Mouse (Mus musculus) heart, adult 8-10 months (tissue): ENCODE results near the gene Rgs4. TPM values are rescaled to one million over a fixed set of nuclear protein-coding genes. Genes with fewer than 3 reads are reported as not detected.

Experiments
- DNase-seq: peaks from one replicate; pipeline ENCODE4 v3.0.0; 2022; ENCODE audit warnings: low spot score
- total RNA-seq, 4 experiments: library from RNA; stranded (reverse); gene quantifications; 2 replicates each; pipeline ENCODE4 v1.2.4; 2022

Rgs4 gene
- total RNA-seq = 10 to 100 TPM in 2 of 4 experiments, 1 to 10 TPM in 2; 6.2 to 12.4 (median 10.5) TPM

DNA sequence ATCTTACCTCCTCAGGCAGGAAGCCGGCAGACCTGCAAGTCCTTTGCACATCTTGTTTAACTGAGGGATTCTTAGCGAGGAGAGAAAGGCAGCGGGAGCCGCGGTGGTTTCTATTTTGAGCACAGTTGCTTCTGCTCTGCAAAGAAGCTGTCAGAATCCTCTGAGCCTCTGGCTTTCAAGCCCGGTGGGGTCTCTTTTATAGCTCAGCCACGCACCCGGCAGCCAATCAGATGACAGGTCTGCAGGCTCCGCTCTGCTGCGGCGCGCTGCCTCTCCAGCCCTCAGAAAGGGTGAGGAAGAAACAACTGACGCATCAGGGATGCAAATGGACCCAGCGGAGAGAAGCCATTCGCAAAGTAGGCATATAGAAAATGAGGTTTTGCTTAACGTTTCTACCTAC lies at the start of gene Rgs4:
Rgs4 (minus strand) TSS at position 170 of the 400 bp plus-strand sequence.
- DNase-seq = peak; percentile 42

DNA sequence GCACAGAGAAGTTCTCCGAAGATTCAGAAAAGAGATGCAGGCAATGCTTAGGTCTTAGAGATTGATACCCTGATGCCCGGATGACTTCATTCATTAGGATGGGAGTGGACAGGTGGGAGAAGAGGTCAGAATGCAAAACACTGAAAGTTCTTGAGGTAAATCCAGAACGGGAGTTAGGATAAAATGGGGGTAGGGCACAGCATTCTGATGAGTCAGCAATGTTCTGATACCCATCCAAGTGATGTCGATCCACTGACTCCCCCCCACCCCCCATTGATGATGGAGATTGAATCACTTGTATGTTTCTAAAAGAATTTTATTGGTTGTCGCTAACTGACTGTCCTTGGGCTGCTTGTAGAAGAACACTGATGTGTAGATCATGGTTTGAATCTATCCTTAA lies 45.0 kb upstream of the Rgs4 start:
- no peak for DNase-seq

DNA sequence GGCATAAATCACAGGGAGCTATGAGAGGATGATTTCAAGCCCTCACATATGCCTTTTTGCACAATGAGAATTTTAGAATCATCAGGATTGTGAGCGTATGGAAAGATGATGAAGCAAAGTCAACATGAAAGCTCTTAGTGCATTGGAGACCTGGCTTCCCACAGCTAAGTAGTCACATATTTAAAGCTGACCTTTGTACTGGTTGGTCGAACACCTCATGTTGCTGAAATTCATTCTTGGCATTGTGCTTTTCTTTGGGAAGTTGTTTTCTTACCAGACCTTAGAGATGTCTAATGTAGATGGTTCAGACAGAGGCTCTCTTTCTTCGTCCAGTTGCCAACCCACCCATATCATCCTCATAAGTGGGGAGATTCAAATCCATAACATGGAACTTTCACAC lies 38.5 kb upstream of the Rgs4 start:
- DNase-seq = no peak

DNA sequence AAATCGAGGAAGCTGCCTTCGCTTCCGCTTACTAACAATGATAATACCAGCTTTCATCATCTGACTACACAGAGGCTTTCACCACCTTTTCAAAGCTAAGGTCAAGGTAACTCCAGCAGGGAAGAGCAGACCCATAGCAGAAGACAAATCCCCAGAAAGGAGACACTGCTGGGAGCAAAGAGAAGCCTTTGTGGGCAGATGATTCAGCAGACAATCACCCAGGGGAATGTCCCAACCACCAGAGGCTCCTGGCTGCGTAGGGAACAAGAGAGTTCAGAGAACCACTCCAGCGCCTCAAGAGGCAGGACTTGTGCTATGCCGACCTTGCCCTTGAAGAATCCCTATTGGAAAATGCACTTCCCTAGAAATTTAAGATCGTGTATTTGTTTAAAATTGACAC lies 29.1 kb upstream of the Rgs4 start:
- DNase-seq = no peak

DNA sequence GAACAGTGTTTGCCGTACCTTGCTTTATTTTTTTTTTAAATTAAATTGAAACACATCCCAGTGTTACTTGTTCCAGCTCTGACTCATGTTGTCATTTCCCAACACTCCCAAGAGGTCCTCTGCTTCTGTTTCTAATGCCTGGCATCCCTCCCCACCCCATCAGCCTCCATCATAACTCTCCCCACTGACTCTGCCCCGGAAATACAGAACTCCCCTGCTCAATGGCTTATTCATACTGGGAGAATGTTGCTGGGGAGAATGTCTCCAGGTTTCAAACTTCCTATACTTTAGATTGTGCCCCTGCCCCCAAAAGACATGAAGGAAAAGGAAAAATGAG lies 17.1 kb upstream of the Rgs4 start:
- no peak for DNase-seq

DNA sequence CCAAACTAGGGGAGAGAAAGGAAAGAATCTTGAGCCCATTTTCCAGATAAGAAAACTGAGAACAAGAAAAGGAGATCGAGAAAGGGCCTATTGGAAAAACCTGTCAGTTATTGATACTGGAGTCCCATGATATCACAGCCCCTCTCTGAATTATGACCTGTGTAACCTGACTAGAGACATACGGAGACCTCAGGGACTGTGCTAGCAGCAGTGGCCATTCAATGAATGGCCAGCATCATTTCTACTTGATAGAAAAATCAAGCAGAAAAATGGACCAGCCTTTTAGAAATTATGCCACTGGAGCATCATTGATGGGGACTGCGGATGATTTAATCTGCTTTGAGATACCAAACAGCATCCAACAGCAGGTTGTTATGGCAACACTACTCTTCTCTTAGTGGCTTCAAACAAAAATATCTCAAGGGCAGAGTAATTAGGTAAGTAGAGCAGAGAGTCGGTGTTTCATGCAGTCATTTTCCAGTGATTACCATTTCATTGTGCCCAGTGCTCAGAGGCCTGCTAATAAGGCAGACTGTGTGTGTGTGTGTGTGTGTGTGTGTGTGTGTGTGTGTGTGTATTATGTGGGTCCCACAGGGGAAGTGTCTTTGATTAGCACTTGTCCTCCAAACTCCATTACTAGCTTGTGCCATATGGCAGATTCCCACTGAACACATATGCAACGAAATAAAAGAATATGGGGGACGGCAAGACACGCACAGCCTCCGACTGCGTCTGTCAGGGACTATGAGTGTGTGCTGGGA lies 16.6 kb upstream of the Rgs4 start:
- no peak for DNase-seq

DNA sequence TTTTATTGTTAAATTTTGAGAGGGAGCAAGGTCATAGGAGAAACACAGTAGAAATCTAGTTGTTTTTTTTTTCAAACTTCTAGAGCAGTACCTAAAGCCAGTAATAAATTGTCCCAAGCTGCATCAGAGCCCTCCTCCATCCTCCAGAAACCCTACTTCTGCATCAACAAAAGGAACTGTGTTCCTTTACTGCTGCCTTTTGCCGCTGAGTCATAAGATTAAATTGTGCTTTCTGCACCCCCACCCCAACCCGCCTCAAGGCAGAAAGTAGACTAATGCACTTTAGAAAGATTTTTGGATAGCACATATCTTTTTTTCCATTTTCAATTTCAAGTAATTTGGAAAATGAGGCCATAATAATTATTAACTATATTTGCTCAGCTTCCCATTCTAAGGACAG lies 15.1 kb upstream of the Rgs4 start:
- no peak for DNase-seq

DNA sequence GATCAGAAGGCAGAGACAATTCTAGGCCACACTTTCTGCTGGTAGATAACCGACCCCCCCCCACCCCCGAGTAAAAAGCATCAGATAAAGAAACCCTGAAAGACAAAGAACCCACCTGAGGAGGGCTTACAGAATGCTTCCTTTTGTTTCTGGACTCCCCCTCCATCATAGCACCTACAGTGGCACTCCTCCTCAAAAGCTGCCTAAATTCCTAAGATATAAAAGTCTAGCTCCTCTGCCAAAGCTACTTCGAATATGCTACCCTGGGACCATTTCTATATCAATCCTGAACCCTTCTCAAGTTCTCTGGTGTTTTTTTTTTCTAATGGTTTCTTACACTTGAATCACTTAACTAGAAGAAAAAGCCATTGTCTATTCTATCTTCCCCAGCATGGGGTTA lies 9.1 kb upstream of the Rgs4 start:
- DNase-seq = no peak

DNA sequence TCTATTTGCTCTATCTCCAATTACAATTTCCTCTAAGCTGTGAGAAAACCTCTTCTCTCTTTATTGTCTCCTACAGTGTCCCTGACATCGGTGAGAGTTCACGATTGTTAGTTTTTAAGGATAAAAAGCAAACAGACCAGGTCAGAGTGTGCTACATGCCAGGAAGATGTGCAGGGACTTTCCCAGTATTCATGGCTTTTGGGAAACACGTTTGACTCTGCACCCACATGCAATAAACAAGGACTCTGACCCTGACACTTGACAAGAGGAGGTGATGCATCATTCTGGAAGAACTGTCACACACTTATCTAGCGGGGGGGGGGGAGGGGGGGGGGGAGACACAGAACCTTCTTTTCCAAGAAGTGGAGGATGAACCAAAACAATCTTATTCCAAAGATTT lies 5.0 kb upstream of the Rgs4 start:
- DNase-seq = no peak

DNA sequence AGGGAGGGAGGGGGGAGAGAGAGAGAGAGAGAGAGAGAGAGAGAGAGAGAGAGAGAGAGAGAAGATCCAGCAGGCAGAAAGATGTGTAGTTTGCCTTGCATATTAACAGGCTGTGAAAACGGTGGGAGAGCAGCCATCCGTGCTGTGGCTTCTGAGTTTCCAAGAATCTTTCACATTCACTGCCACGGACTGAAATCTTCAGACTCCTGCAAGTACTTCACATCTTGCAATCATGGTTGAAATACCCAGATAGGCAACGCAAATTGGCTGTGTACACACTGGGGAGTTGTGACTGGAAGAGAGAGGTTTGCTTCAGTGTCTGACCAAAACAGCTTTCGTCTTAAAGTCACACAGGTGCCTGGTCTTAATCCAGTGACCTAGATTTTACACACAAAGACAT lies 997 bp upstream of the Rgs4 start:
- no peak for DNase-seq

DNA sequence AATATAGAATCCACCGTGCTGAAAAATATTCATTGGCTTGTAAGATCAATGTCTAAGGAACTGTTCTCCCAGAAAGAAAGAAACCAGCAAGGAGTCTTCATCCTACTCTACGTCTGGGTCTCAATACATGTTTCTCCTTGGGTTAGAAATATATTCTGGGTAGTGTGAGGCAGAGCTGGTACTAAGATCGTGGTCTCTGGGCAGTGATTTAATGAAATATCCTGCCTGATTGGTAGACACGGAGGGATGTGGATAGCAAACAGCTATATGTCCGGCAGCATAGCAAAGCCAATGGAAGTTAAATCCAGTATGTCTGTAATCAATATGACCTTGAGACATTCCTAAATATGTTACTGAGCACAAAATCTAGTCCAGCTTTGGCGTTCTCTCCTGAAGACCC lies 460 bp upstream of the Rgs4 start:
- DNase-seq = no peak

DNA sequence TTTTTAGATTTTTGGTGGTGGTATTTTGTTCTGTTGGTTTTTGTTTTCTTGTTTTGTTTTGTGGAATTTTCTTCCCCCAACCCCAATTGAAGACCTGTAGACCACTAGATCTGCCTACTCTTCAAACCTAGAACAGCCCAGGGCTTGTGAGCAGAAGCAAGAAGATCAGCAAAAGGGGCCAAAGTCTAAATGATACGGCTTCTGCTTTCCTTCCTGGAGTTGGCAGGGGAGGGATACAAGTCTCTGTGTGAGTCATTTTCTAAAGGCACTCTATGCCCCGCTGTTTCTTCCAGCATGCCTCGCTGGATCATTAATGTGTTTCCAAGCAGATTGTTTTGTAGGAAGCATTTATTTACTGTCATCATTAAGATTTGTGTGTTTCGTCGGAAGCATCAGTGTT lies 6.3 kb downstream of the Rgs4 start:
- DNase-seq = no peak

DNA sequence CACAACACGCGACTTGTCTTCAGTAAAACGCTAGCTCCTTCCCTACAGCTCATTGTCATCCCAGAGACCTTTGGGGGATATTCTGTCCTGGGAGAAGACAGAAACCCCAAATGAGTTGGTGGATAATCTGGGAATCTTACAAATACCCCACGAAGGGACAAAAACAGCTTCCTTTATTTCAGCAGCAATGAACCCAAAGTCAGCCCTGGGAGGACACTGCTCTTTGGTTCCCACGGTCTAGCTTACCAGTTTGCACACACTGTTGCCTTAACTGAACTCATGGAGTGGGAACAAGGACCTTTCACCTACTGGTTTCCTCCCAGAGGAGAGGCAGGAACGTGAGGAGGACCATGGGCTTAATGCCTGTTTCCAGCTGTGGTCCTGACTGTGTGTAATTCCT lies 10.2 kb downstream of the Rgs4 start:
- peak; percentile 40 for DNase-seq

DNA sequence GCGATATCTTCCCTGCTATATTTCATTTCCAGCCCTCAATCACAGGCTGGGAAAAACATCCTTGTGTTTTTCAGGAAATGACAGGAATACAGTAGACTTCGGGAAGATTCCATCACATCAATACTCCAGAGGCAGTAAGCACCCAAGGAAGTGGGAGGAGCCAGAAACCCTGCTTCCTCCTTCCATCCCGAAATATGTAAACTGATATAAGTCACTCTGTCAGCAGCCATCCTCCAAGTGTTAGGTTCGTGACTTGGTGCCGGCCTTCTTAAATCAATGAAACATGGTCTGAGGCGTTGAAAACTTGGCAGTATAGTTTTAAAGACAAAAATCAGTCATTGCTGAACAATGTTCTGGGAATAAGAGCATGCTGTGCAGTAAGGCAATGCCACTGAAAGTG lies 11.3 kb downstream of the Rgs4 start:
- no peak for DNase-seq

DNA sequence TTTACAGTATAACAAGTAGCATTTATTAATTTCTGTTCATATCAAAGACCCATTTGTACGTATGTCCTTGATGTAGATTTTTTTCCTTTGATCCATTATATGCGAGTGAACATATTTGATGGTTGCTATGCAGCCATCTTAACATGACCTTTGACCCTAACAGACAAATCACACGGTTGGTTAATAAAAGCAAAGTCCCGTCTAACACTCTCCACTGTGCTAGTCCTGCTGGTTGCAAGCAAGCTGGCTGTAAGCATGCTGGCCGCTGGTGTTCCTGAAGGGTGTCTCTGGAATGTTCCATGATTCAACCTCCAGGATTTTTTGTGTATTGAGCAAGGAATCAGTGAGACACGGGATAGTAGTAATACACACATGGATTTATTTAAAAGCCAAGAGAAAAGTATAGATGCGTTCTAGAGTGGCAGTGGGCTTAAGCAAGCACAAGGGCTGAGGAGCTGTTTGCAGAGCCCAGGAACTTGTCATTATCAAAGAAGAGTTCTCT lies 16.8 kb downstream of the Rgs4 start:
- DNase-seq = no peak

DNA sequence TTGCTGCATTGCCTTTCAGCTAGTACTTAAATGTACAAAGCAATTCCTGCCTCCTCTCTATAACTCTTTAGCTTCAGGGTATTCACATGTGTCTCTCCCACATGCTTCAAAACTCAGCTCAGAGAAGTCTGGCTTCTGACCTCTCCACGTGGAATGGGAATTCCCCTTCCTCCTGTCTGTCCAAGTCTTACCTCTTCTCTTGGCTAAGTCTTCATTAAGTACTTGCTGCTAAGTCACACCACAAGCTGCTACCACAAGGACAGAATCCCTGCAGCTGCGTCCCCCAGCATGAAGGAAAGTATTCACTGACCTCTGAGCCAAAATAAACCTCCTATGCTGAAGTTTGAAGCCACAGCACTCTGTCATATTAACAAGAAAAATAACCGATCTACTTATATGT lies 21.1 kb downstream of the Rgs4 start:
- no peak for DNase-seq

DNA sequence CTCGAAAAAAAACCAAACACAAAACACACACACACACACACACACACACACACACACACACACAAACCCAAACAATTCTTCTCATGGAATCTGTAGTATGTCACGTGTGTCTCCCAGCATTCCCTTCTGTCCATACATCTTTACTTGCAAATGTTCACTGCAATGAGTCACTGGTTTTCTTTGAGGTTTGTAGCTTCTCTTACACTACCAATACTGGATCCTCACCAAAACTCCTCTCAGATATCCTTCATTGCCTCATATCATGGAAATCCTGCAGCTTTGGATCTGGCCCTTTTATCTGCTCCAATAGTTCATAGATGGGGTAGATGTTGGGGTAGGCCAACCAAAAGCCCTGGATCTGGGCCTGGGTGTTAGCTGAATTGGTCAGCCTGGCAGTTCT lies 25.6 kb downstream of the Rgs4 start:
- no peak for DNase-seq

DNA sequence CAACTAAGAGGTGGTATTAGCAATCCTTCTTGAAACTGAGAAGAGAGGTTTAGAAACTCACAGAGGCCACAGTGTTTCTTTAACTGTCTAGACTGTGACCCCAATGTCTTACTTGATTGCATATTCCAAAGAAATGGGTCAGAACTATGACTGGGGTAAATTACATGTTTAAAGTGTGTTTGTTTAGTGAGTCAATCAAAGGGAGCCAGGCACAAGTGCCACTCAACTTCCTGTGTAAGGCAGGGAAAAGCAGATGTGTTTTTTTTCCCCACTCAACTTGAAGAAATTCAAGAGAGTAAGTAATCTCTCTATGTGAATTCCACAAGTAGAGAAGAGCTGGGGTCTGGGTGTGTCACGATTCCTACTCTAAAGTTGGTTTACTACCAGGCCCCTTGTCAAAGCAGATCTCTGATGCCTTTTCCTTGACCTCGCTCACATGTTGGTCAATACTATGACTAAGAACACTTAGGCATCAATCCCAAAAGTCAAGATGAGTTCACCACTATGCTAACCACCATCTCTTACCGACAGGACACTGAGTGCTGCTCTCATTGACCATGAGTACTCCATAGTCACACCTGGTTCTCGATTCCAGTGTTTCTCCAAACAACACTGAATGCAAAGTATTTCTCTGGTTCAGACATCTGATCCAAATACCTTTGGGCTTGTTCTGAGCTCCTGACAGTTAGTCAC lies 42.9 kb downstream of the Rgs4 start:
- DNase-seq = no peak

DNA sequence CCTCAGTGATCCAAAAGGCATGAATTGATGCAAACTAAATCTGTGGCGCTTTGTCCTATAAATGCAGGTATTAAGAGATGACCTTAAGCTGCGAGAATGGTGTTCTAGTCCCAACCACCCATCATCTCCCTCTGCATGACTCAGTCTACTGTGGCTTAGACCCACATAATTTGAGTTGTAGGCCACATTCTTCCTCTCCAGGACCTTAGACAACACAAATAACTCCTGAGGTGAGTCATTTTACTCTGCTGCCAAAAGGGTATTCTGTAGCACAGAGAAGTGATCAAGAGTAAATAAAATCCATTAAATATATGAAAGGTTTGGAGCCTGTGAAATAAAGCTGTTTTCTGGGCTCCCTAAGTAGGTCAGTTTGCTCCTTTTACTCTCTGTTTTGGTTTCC lies 48.3 kb downstream of the Rgs4 start:
- DNase-seq = no peak

DNA sequence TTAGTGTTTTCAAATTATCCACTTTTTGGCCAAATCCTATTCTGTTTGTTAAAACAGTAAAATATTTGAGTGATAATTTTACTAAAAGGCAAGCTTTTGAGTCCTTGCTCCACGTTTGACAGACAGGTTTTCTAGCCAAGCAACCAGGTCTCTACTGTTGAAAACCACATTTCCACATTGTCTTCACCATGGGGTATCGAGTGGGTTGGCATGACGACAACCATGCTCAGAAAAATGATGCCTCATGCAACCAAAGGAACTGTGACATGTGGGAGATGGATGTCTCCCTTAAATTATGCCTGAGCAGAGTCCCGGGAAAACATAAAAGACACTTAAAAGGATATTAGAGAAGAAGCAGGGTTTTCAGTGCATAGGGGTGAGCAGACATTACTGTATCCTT lies 50.2 kb downstream of the Rgs4 start:
- no peak for DNase-seq

DNA sequence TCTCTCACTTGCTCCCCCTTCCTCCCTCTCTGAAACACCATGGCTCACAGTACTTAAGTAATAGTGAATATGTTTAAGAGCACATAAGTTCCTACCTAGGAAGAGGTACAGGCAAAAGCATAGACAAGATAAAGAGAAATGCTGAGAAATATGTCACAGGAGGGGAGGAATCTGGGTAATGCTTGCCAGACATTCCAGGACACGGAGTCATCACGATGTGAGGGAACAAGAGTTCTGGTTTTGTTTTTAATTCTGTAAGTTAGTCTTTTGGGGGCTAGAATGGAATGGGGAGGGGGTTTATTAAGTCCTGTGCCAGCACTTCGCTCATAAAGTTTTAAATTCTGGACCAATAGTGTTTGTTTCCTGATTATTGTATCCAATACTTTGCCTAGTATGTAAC lies 52.1 kb downstream of the Rgs4 start:
- DNase-seq = no peak

DNA sequence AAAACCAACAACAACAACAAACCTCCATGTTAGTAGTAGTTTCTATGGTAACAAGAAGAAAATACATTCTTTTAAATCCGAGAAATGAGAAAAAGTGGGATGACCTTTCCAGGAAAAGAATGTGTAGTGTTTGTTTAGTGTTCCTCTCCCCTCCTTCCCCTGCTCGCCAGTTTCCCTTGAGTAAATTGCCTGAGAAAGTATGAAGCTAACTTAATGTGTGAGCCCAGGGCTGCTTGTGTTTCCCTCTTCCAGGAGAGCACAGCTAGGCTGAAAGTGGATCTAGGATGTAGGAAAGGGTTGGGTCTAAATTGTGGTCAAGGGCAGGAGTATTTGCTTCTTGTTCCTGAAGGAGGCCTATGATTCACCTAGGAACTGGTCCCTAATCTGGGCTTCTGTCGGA lies 53.9 kb downstream of the Rgs4 start:
- no peak for DNase-seq

DNA sequence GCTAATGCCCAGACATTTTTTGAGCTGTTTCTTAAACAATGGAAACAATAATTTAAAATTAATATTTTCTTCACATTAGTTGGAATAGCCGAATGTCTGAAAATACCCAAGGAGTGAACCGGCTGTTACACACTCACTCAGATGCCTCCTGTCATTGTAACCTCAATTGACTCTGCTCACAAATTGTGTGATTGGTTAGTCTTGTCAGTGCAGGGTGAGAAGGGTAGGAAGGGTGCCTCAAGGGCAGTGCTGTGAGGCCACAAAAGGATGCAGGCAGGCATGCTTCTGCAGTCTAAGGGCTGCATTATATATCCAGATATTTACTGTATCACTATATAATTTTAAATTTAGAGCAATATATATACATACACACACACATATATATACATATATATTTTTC lies 54.4 kb downstream of the Rgs4 start:
- DNase-seq = no peak
